Mouse (Mus musculus) yolk sac, embryonic 10.5 days (tissue): ENCODE results near the gene Ccnc.

ENCODE experiments used
- DNase-seq: peaks from one replicate; pipeline ENCODE4 v3.0.0-alpha.2; 2017; ENCODE audit warnings: low spot score

Ccnc gene

DNA sequence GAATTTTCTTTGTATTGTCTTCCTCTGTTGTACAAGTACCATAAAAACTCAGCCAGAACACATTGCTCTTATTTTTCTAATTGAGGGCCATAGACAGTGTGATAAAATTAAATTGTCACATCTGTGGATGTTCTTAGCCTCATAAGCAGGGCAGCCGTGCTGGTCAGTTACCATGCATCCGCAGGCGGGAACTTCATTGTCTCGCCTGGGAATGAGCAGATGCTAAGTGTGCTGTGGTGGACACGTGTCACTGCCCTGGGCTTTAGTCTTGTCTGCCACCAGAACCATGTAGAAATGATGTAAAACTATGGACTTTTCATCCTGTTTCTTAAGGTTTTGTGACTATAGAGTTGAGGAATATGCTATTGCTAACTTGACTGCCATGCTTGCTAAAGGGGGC, 79.7 kb downstream of the Ccnc start:
- no peak for DNase-seq
